Mouse (Mus musculus) intestine, embryonic 15.5 days (tissue): ENCODE measurements around the gene Atp10b. TPM values are rescaled to one million over a fixed set of nuclear protein-coding genes. Genes with fewer than 3 reads are reported as not detected.
"Not testable (repeated sequence)": the region's sequence is repeated elsewhere in the genome, so short reads cannot be mapped to it uniquely, and the experiment has no call there.

Experiments used
- ATAC-seq: fragments of 200-750 bp; cut with Nextera tagmentation; 2 replicates; pipeline ENCODE4 v1.8.0; 2017; ENCODE audit warnings: moderate TSS enrichment, moderate library complexity
- H3K27ac ChIP-seq: fragments of 300-500 bp; sonication (generic); 2 replicates; pipeline ENCODE4 v1.5.1; 2015; ENCODE audit warnings: mild to moderate bottlenecking, inconsistent platforms
- H3K27me3 ChIP-seq: fragments of 300-500 bp; sonication (generic); replicated peaks from 2 replicates; pipeline ENCODE4 v1.6.1; 2015; ENCODE audit warnings: inconsistent platforms
- H3K36me3 ChIP-seq: fragments of 300-500 bp; sonication (generic); 2 replicates; pipeline ENCODE4 v1.6.1; 2015; ENCODE audit warnings: inconsistent platforms
- H3K4me1 ChIP-seq: fragments of 300-500 bp; sonication (generic); replicated peaks from 2 replicates; pipeline ENCODE4 v1.6.1; 2015; ENCODE audit warnings: inconsistent platforms
- H3K4me2 ChIP-seq: fragments of 300-500 bp; sonication (generic); replicated peaks from 2 replicates; pipeline ENCODE4 v1.6.1; 2015; ENCODE audit warnings: mild to moderate bottlenecking, inconsistent platforms
- H3K4me3 ChIP-seq: fragments of 300-500 bp; sonication (generic); replicated peaks from 2 replicates; pipeline ENCODE4 v1.5.1; 2015; ENCODE audit warnings: inconsistent platforms
- H3K9ac ChIP-seq: fragments of 300-500 bp; sonication (generic); 2 replicates; pipeline ENCODE4 v1.6.1; 2015; ENCODE audit warnings: inconsistent platforms
- H3K9me3 ChIP-seq: fragments of 300-500 bp; sonication (generic); 2 replicates; pipeline ENCODE4 v1.6.1; 2016; ENCODE audit warnings: inconsistent platforms
- WGBS: fragments of 180-500 bp; shearing (Covaris S2); methylation state at CpG from one replicate; pipeline ENCODE4 v1.1.7; 2015; 5-methylcytosine and 5-hydroxymethylcytosine counted together
- polyA plus RNA-seq: library from polyadenylated mRNA; unstranded; fragments of >200 nt; fragmentation: Nextera tagmentation; extraction: Ambion mirVana; gene quantifications from 2 replicates; pipeline ENCODE4 v1.2.1, GENCODE M21; 2015

The Atp10b gene
- polyA plus RNA-seq = 2.0 and 2.3 TPM in 2 replicates

- H3K4me2 ChIP-seq = no peak within 1 kb of the TSS
- H3K27ac ChIP-seq = no peak within 1 kb of the TSS
- WGBS = 59% methylated on average over 1 of the region's 1 CpGs
- H3K4me1 ChIP-seq = no peaks in the 10 kb centered on the region
- H3K9ac ChIP-seq = no peak within 1 kb of the TSS
- no peaks in the 10 kb centered on the region for H3K27me3 ChIP-seq
- no peaks in the 10 kb centered on the region for H3K36me3 ChIP-seq
- no peak within 1 kb of the TSS for H3K4me3 ChIP-seq
- ATAC-seq = no peak
- H3K9me3 ChIP-seq = no peaks in the 10 kb centered on the region
Observed at GRCm38 (mm10) chr11:43149577-43149976, at the start of gene Atp10b. Gene Atp10b (plus strand): TSS chr11:43149877.

DNA sequence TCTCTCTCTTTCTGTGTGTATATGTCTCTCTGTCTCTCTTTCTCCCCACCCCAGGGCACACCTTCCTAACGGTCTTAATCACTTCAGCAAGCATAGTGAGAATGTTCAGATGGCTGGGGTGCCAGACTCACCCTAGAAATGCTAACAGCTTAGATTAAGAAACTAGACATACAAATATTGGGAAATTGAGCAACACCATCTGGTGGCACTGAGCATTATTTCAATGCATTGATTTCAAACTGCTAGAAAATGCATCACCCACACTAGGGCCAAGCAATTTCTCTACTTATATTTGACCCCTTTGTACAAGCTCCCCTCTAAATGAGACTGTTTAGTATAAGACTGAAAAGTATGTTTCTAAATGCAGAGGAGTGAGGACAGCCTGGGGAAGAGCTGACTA lies 48.3 kb upstream of the Atp10b start:
- no peak for ATAC-seq
- H3K4me2 ChIP-seq = no peak overlapping the region
- WGBS = 50% methylated on average over 1 of the region's 1 CpGs

DNA sequence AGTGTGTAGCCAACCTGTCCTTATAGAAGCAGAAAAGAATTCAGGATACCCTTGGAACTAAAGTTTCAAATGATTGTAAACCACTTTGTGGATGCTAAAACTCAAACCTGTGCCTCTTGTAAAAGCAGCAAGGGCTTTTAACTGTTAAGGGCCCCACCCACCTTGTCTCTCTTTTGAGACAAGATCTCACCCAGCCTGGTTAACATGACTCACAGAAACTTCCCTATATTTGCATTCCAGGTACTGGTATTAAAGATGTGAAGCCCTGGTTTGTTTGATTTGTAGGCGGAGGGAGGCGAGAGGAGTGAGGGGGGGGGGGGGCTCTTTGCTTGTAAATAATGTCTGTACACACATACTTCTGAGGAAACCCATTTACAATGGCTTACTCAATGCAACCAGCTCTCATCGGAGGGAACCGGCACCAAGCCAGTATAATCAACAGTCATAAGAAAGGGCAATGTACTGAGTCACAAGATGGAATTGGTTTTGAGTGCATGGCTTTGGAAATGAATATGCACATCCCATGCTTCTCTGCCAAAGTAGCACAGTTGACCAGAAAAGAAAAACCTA lies 23.7 kb upstream of the Atp10b start:
- WGBS = 62% methylated on average over 4 of the region's 4 CpGs
- H3K4me1 ChIP-seq = no peaks in the 10 kb centered on the region
- no peaks in the 10 kb centered on the region for H3K36me3 ChIP-seq
- ATAC-seq = 0 out of 2 replicates have a peak, but pooled peaks have one; percentile 39
- H3K4me2 ChIP-seq = no peak overlapping the region
- no peak overlapping the region for H3K27ac ChIP-seq
- H3K27me3 ChIP-seq = no peaks in the 10 kb centered on the region
- H3K4me3 ChIP-seq = no peak overlapping the region
- no peaks in the 10 kb centered on the region for H3K9me3 ChIP-seq
- no peak overlapping the region for H3K9ac ChIP-seq

More for the DNA sequence above, 48.3 kb upstream of the Atp10b start:
- Histone ChIP-seq H3K4me3 (no peak overlapping the region), H3K9me3 (no peaks in the 10 kb centered on the region), H3K27me3 (no peaks in the 10 kb centered on the region), H3K27ac (no peak overlapping the region), H3K4me1 (no peaks in the 10 kb centered on the region), H3K36me3 (no peaks in the 10 kb centered on the region), H3K9ac (no peak overlapping the region)

GRCm38 (mm10) chr11:43126573-43126972 lies 23.1 kb upstream of the Atp10b start:
- not testable (repeated sequence) for H3K36me3 ChIP-seq, H3K27me3 ChIP-seq, H3K4me1 ChIP-seq, ATAC-seq, H3K9me3 ChIP-seq, H3K4me3 ChIP-seq, H3K9ac ChIP-seq, H3K4me2 ChIP-seq, H3K27ac ChIP-seq
- WGBS = 72% methylated on average over 12 of the region's 12 CpGs

GRCm38 (mm10) chr11:43141296-43141695 lies 8.4 kb upstream of the Atp10b start:
- Histone ChIP-seq H3K27me3 (no peaks in the 10 kb centered on the region), H3K27ac (no peak overlapping the region), H3K4me1 (no peaks in the 10 kb centered on the region), H3K9ac (no peak overlapping the region), H3K9me3 (no peaks in the 10 kb centered on the region), H3K36me3 (no peaks in the 10 kb centered on the region), H3K4me3 (no peak overlapping the region), H3K4me2 (no peak overlapping the region)
- 88% methylated on average over 1 of the region's 1 CpGs for WGBS
- ATAC-seq = no peak

DNA sequence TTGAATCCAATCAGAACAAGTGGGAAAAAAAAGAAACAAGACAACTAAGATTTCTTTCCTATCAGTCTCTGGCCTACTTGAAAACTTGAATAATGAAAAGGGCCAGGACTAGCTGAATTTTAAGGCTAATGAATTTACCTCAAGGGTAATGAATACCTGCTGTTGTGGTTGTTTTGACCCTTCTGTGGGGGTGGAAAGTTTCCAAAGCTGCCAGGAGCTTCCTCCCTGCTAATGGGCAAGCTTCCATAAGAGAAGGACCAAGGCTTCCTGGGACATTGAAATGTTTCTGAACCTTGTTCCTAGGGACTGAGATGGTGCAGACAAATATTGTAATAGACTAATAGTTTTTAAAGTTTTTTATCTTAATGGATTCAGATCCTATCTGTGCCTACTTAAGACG lies 6.9 kb upstream of the Atp10b start:
- H3K4me2 ChIP-seq = no peak overlapping the region
- no peaks in the 10 kb centered on the region for H3K27me3 ChIP-seq
- no peaks in the 10 kb centered on the region for H3K4me1 ChIP-seq

GRCm38 (mm10) chr11:43144178-43144577 lies 5.5 kb upstream of the Atp10b start:
- Histone ChIP-seq H3K4me3 (no peak overlapping the region), H3K36me3 (no peaks in the 10 kb centered on the region), H3K4me1 (no peaks in the 10 kb centered on the region), H3K4me2 (no peak overlapping the region), H3K27ac (no peak overlapping the region), H3K9me3 (no peaks in the 10 kb centered on the region), H3K27me3 (no peaks in the 10 kb centered on the region), H3K9ac (no peak overlapping the region)
- ATAC-seq = peak; percentile 42
- WGBS = 76% methylated on average over 1 of the region's 1 CpGs

More for the DNA sequence above, 6.9 kb upstream of the Atp10b start:
- Histone ChIP-seq H3K9ac (no peak overlapping the region), H3K27ac (no peak overlapping the region), H3K9me3 (no peaks in the 10 kb centered on the region), H3K4me3 (no peak overlapping the region), H3K36me3 (no peaks in the 10 kb centered on the region)
- 80% methylated on average over 1 of the region's 1 CpGs for WGBS
- no peak for ATAC-seq

- H3K4me3 ChIP-seq, H3K4me1 ChIP-seq, H3K9me3 ChIP-seq, H3K36me3 ChIP-seq, H3K9ac ChIP-seq, H3K4me2 ChIP-seq, H3K27ac ChIP-seq, H3K27me3 ChIP-seq: not testable (repeated sequence)
- WGBS = 38% methylated on average over 2 of the region's 2 CpGs
- peak; percentile 86 for ATAC-seq
Observed at GRCm38 (mm10) chr11:43144882-43145281, 4.8 kb upstream of the Atp10b start.

DNA sequence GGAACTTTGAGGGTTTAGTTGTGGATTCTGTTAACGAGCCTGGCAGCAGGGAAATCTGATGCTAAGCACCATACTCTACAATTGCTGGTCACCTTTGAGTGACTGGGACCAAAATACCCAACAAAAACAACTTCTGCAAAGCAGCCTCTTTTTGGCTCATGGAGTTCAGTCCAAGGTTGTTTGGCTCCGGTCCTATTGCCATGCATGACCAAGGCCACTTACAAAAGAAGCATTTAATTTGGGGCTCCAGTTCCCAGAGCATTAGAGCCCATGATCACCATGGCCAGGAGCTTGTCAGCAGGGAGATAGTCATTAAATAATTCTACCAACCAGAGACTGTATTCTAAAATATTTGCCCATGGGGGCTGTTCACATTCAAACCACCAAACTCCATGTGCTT lies 2.3 kb upstream of the Atp10b start:
- no peak for ATAC-seq
- H3K27me3 ChIP-seq = no peaks in the 10 kb centered on the region
- H3K9ac ChIP-seq = no peak overlapping the region

DNA sequence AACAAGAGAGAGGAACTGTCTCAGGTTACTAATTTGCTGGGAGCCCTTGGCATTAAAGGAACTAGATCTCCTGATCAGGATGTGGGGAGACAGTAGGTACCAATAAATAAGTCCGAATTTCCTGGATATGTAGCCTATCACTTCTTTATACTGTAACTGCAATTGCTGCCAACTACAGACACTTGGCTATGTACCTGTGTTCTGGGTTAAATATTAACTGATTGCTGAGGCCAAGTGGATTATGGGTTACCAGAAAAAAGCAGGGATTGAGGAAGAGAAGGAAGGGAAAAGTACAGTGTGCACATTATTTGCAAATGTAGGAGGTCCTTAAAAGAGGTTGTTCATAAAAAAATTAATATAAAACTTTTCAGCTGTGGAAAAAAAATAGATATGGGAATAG lies 1.3 kb upstream of the Atp10b start:
- Histone ChIP-seq H3K36me3 (no peaks in the 10 kb centered on the region), H3K4me3 (no peak overlapping the region), H3K4me1 (no peaks in the 10 kb centered on the region), H3K27me3 (no peaks in the 10 kb centered on the region), H3K9ac (no peak overlapping the region), H3K4me2 (no peak overlapping the region), H3K9me3 (no peaks in the 10 kb centered on the region), H3K27ac (no peak overlapping the region)
- ATAC-seq = peak; percentile 61
- WGBS = 72% methylated on average over 1 of the region's 1 CpGs

More for the DNA sequence above, 2.3 kb upstream of the Atp10b start:
- H3K9me3 ChIP-seq = no peaks in the 10 kb centered on the region
- H3K36me3 ChIP-seq = no peaks in the 10 kb centered on the region
- H3K27ac ChIP-seq = no peak overlapping the region
- no peak overlapping the region for H3K4me3 ChIP-seq
- H3K4me1 ChIP-seq = no peaks in the 10 kb centered on the region
- WGBS = 76% methylated on average over 2 of the region's 2 CpGs
- H3K4me2 ChIP-seq = no peak overlapping the region

DNA sequence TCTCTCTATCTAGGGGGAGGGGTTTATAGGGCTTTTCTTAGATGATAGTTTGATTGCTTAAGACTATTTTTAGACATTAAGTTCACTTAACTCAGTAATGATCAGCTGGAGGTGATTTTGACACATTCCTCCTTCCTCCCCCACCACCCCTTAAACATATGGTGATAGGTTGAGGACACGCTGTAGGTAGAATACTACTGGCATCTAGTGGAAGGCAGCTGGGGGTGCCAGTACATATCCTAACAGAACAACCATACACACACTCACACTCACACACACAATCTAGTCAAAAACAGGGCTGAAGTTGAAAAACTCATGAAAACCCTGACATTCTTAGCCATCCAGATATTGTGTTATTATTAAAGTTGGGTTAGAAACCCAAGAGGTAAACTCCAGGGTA lies 5.3 kb downstream of the Atp10b start:
- no peak overlapping the region for H3K27ac ChIP-seq
- no peak overlapping the region for H3K4me3 ChIP-seq
- H3K9me3 ChIP-seq = no peaks in the 10 kb centered on the region
- WGBS = 95% methylated on average over 1 of the region's 1 CpGs
- no peak overlapping the region for H3K9ac ChIP-seq
- H3K4me2 ChIP-seq = no peak overlapping the region
- no peaks in the 10 kb centered on the region for H3K4me1 ChIP-seq
- no peaks in the 10 kb centered on the region; the same call in 1 of the 2 replicates for H3K27me3 ChIP-seq
- no peaks in the 10 kb centered on the region for H3K36me3 ChIP-seq
- ATAC-seq = 0 out of 2 replicates have a peak, but pooled peaks have one; percentile 46

- Histone ChIP-seq H3K36me3 (no peaks in the 10 kb centered on the region), H3K27ac (no peak overlapping the region), H3K9me3 (no peaks in the 10 kb centered on the region), H3K4me2 (no peak overlapping the region), H3K4me1 (no peaks in the 10 kb centered on the region), H3K9ac (no peak overlapping the region), H3K4me3 (no peak overlapping the region), H3K27me3 (no peaks in the 10 kb centered on the region; the same call in 1 of the 2 replicates)
- peak; percentile 73 for ATAC-seq
- WGBS = 67% methylated on average over 2 of the region's 2 CpGs
Observed at GRCm38 (mm10) chr11:43155417-43155816, 5.7 kb downstream of the Atp10b start.

- no peaks in the 10 kb centered on the region for H3K4me1 ChIP-seq
- H3K27me3 ChIP-seq = no peaks in the 10 kb centered on the region; the same call in 1 of the 2 replicates
- ATAC-seq = no peak
- H3K9me3 ChIP-seq = no peaks in the 10 kb centered on the region
- H3K9ac ChIP-seq = no peak overlapping the region
- H3K27ac ChIP-seq = no peak overlapping the region
- WGBS = 37% methylated on average over 1 of the region's 1 CpGs
- no peak overlapping the region for H3K4me3 ChIP-seq
- H3K36me3 ChIP-seq = no peaks in the 10 kb centered on the region
- no peak overlapping the region for H3K4me2 ChIP-seq
Observed at GRCm38 (mm10) chr11:43158814-43159213, 9.1 kb downstream of the Atp10b start.
